Mouse (Mus musculus) right cerebral cortex, adult 18-20 months (tissue): ENCODE results near the gene Tgfbr3.

Source experiments
- DNase-seq: peaks from one replicate; pipeline ENCODE4 v3.0.0; 2022; ENCODE audit warnings: mixed read lengths

The Tgfbr3 gene

DNA sequence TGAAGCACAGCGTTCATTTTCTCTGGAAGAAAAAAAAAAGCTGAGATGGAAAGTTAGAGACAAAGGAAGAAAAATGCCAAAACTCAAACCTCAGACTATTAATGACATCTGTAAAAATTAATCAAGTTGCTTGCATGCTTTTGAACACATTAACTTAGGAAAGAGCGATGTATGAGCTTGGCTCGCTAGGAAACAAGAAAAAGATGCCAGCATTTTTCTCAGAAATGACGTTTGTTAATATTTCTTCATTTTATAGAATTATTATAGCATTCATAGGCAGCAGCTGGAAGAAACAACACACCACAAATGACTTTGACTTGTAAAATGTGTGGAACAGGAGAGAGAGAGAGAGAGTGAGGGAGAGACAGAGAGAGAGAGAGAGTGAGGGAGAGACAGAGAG, 187.7 kb downstream of the Tgfbr3 start:
- DNase-seq, result no peak

- DNase-seq, result no peak
These were observed 188.3 kb downstream of the Tgfbr3 start for GRCm38 (mm10) chr5:107101135-107101534.

DNA sequence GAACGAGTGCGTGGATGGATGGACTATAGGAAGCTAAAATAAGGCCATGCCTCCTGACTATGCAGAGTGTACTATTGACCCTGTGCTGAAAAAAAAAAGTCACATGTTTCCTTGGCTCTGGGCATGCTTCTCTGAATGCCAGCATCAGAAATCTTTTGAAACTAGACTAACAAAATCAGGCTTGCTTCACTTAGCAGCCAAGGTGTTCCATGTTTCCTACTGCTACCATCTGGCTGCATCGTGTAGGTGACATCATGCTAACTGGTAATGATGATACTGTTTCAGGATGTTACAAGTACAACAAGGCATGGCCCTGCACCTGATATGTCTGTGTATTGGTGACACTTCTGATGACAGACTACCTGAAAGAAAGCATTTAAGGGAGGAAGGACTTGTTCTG, 189.8 kb downstream of the Tgfbr3 start:
- DNase-seq, result no peak

DNA sequence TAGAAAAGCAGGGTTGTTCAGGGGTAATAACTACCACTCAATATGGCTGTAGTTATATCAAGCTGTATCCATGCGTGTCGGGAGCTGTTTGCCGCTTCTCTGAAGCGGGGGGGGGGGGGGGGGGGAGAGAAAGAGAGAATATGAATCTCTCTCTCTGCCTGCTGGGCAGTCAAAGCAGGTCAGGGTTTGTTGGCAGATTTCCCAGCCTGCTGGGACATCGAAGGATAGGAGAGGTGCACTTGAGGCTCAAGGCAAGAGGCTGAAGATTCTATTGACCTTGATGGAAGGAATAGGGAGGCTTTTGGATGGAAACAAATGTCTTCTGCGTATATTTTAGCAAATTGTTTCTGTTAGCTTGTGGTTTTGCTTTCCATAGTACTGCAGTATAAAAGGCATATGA, 190.4 kb downstream of the Tgfbr3 start:
- no peak for DNase-seq

- DNase-seq, result no peak
These were observed 191.4 kb downstream of the Tgfbr3 start for GRCm38 (mm10) chr5:107098007-107098406.

GRCm38 (mm10) chr5:107097314-107097713, 192.1 kb downstream of the Tgfbr3 start:
- no peak for DNase-seq

DNA sequence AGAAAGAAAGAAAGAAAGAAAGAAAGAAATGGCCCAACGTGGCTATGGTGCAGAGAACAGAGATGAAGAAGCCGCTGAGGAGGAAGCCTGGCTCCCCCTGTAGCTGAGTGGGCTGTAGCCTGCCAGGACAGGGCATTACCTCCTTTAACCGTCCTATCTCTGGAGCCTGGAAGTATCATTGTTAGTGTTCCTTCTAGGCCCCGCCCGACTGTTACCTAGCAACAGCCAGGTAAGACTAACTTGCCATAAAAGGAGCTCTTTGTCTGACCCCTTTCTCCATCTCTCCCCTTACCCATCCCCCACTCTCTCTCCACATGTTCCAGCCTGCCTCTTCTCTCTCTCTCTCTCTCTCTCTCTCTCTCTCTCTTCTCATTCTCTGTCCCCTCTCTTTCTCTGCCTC, 195.2 kb downstream of the Tgfbr3 start:
- DNase-seq, result no peak

DNA sequence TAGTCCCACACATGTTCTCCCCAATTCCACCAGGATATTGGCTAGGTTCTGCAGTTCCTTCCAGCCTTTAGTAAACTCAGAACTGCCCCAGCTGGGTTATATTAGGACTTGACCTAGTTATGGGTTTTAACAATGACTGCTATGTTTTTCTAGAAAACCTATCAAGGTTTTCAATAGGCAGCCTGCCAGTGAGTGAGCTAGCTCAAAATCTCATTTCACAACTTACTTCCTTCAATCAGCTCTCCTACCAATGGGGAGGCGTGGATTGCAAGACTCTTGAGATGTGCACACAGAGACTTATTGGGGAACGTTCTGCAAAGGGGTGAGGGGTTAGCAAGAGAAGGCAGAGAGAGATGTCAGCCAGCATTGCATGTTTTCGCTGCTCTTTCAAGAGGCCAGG, 196.2 kb downstream of the Tgfbr3 start:
- DNase-seq, result no peak

DNA sequence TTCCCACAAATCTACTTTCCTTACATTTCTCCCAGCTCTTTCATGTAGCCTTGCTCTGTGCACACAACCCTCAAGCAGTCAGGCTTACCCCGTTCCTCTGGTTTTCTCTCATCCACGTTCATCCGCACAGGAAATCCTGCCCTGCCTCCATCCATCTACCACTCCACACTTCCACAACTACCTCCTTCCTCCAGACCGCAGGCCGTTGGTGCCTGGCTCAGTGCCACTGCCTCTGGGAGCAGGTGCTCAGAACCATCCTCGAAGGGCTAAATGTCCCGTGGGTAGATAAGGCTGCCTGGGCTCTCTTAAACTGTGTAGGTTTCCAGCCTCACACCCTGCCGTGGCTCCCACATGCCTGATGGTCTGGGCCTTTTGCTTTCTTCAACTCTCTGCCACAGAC, 197.3 kb downstream of the Tgfbr3 start:
- peak; percentile 36 for DNase-seq

- no peak for DNase-seq
These were observed 199.5 kb downstream of the Tgfbr3 start for GRCm38 (mm10) chr5:107089966-107090365.

DNA sequence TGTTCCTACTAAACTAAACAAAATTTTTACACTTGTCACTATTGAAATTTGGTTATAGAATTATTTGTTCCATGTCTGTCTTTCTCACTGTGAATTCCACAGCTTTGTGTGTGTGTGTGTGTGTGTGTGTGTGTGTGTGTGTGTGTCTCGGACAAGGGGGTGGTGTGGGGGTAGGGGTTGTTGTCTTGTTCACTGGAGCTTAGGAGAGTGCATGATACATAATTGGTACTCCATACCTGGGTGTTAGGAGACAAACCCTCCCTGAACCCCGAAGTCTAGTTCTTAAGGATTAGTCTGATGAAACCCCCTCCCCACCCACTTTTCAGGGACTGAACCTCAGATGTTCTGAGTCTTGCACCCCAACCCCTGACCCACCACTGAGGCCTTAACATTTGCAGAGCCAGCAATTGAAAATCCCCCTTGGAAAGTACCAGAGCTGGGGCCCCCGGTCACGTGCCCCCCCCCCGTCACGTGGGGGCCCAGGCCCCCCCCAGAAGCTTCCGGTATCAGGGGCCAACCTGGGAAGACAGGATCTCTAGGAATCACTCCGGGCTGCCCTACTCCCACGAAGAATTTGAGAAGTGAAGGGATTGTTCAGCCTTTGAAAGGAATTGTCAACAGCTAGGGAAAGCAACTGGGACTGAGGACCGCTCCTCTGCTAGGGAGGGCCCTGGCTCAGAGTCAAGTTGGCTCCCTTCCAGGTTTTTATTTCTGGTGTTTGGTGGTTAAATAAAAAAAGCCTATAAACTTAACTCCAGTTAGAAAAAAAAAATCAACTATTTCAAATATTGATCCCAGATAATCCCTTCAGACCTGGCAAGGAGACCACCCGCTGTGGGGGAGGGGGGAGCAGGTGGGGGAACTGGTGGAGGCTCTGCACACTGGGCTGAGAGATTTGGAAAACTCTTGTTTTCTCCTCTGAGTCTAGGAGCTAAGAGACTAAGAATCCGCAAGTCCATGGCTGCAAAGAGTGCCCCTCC, 201.3 kb downstream of the Tgfbr3 start:
- peak; percentile 43 for DNase-seq

DNA sequence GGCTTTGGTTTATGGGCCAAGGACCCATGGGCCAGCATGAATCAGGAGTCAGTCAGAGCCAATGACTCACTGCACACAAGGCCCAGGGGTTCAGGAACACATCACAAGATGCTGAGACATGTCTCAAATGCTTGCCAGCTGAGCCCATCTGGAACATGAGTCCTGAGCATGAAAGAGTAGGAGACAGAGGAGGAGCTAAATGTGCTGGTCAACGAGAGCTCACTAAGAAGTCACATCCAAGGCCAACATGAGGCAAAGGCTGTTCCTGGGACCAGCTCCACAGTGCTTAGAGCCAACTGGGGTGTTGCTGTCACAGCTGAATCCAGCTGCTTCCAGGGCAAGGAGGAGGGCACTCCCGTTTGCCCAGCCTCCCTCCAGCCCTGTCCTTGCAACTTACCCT, 202.1 kb downstream of the Tgfbr3 start:
- no peak for DNase-seq

DNA sequence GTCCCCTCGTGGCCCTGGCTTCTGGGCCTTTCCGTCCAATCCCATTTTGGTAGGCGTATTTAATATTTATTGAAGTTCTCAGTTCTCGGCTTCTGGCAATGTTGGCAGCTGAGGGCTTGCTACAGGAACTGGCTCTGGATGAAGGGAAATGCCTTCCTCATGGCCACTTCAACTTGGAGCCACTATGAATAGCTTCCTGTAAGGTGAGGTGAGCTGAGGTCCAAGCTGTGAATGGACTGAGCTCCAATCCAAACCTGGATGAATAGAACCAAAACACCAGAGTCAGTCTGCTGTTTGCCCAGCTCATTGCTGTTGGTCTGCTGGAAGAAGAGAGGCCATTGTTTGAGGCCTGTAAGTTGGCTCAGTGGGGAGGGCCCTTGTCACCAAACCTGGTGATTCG, 203.3 kb downstream of the Tgfbr3 start:
- DNase-seq, result no peak

- DNase-seq, result no peak
These were observed 205.0 kb downstream of the Tgfbr3 start for GRCm38 (mm10) chr5:107084431-107084830.

GRCm38 (mm10) chr5:107082011-107082410, 207.4 kb downstream of the Tgfbr3 start:
- no peak for DNase-seq

DNA sequence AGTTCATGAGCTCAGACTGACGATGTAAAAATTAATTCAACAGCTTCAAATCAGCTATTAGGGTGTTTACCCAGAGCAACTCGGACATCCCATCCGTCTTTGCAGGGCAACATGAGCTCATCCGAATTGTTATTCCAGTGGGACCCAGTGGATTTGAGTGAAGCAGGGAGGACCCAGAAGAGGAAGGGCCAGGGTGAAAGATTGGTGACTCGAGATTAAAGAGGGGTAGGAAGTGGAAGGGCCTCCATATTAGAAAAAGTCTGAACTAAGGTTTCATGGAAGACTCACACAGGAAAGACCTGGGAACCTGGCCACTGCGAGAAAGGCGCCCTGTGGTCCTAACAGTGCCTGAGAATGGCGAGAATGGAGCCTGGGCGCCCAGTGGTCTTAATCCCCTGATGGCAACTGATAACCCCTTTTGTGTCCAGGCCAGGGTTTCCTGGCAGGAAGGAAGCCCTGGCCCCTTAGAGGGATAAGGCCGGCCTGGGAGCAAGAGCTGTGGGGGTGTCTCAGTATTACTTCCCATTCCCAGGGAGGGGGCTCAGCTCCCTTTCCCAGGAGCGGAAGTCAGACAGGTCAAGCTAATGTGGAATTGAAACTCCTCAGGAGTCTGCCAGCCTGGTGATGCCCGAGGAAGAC, 208.3 kb downstream of the Tgfbr3 start:
- DNase-seq, result no peak

DNA sequence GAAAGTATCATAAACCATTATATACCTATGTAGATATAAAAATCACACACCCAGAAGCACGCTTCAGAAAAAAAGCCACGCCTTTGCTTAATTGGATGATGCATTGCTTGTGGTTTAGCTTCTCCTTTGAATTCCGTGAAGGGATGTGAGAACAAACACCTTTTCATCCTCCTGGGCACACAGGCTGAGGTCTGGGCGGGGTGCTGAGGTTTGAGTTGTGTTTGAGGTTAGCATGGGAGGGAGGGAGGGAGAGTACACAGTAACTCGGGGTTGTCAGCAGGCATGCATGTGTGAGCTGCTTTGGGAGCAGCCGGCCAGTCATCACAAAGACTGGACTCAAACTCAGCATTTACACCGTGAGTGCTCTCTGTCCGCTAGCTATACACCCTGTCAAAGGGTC, 209.5 kb downstream of the Tgfbr3 start:
- DNase-seq, result no peak

DNA sequence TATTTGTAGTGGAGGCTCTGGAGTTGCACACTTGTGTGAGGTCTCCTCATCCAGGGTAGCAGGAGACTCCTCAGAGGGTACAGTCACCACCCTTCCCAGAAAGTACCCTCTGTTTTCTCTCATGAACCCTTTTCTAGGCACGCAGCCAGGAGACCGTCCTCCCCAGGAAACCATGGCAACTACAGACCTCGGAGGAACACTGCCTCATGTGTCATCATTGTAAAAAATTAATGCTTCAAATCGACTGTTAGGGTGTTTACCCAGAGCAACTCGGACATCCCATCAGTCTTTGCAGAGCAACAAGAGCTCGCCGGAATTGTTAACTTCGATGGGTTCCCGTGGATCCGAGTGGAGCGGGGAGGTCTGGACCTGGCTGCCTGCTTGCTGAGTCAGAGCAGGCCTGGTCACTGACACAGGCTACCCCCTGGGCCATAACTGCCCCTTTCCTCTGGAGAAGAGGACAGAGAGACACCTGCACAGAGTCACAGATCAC, 210.2 kb downstream of the Tgfbr3 start:
- DNase-seq, result peak; percentile 17

- no peak for DNase-seq
These were observed 211.1 kb downstream of the Tgfbr3 start for GRCm38 (mm10) chr5:107078361-107078760.

- DNase-seq, result no peak
These were observed 211.5 kb downstream of the Tgfbr3 start for GRCm38 (mm10) chr5:107077900-107078299.

- DNase-seq, result no peak
These were observed 214.3 kb downstream of the Tgfbr3 start for GRCm38 (mm10) chr5:107074980-107075583.

- no peak for DNase-seq
These were observed 215.1 kb downstream of the Tgfbr3 start for GRCm38 (mm10) chr5:107074350-107074749.

DNA sequence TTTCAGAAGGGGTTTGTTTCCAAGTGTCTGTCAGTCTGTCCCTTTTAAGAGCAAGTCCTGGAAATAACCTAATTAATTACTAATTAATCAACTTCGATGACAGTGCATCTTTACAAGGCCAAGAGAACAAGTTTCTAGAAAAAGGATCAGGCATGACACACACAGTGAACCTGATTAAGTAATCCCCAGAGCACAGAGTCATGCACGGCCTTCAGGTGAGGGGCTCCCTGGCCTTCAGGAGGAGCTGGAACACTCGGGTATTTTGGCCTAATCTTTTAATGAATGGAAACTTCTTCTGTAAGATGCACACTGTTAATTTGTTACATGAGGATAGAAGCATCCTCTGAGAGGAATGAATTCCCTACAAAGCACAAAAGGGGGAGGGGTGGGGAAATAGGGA, 215.9 kb downstream of the Tgfbr3 start:
- no peak for DNase-seq

GRCm38 (mm10) chr5:107068146-107068545, 221.3 kb downstream of the Tgfbr3 start:
- no peak for DNase-seq
